Mouse (Mus musculus) T-helper 1 cell (primary cell): ENCODE measurements at regions not wholly inside any gene's neighbourhood (a gene's known extent, or its start where the extent isn't known, plus 50 kb on each side); places are given as distances from the start of the nearest gene placed in this dataset.

Experiments
- in situ Hi-C: fragments of 300-600 bp; cut with MboI, MseI; formaldehyde crosslinking; loops from one replicate; pipeline ENCODE4 v1.15.1; 2025; ENCODE audit warnings: high pct_unique_total_duplicates

- in situ Hi-C loops = no loop called here
Measured at GRCm38 (mm10) chr1:185836632-185837281, 280.4 kb downstream of the Lyplal1 start.

- in situ Hi-C loops = no loop called here
Measured at GRCm38 (mm10) chr1:185842481-185842880, 274.6 kb downstream of the Lyplal1 start.

GRCm38 (mm10) chr1:185847161-185847560 lies 269.9 kb downstream of the Lyplal1 start:
- in situ Hi-C loops = no loop called here

GRCm38 (mm10) chr1:185850590-185850989 lies 266.5 kb downstream of the Lyplal1 start:
- in situ Hi-C loops = no loop called here

- in situ Hi-C loops = no loop called here
Measured at GRCm38 (mm10) chr1:185851262-185851893, 265.7 kb downstream of the Lyplal1 start.

GRCm38 (mm10) chr1:185861692-185862091 lies 255.4 kb downstream of the Lyplal1 start:
- in situ Hi-C loops = no loop called here

GRCm38 (mm10) chr1:185865945-185866344 lies 251.2 kb downstream of the Lyplal1 start:
- in situ Hi-C loops = no loop called here

GRCm38 (mm10) chr1:185866612-185867011 lies 250.5 kb downstream of the Lyplal1 start:
- in situ Hi-C loops = no loop called here

- in situ Hi-C loops = no loop called here
Measured at GRCm38 (mm10) chr1:185867018-185867417, 250.1 kb downstream of the Lyplal1 start.

GRCm38 (mm10) chr1:185868721-185869120 lies 248.4 kb downstream of the Lyplal1 start:
- in situ Hi-C loops = no loop called here

GRCm38 (mm10) chr1:185887031-185887430 lies 230.1 kb downstream of the Lyplal1 start:
- in situ Hi-C loops = no loop called here

GRCm38 (mm10) chr1:185891814-185892213 lies 225.3 kb downstream of the Lyplal1 start:
- in situ Hi-C loops = no loop called here

GRCm38 (mm10) chr1:185893421-185893820 lies 223.7 kb downstream of the Lyplal1 start:
- in situ Hi-C loops = no loop called here

- in situ Hi-C loops = no loop called here
Measured at GRCm38 (mm10) chr1:185898475-185898874, 218.6 kb downstream of the Lyplal1 start.

- in situ Hi-C loops = no loop called here
Measured at GRCm38 (mm10) chr1:185900316-185900715, 216.8 kb downstream of the Lyplal1 start.

GRCm38 (mm10) chr1:185902395-185902794 lies 214.7 kb downstream of the Lyplal1 start:
- in situ Hi-C loops = no loop called here

GRCm38 (mm10) chr1:185905666-185906065 lies 211.4 kb downstream of the Lyplal1 start:
- in situ Hi-C loops = no loop called here

GRCm38 (mm10) chr1:185915579-185915978 lies 201.5 kb downstream of the Lyplal1 start:
- in situ Hi-C loops = no loop called here

GRCm38 (mm10) chr1:185918663-185919062 lies 198.4 kb downstream of the Lyplal1 start:
- in situ Hi-C loops = no loop called here

GRCm38 (mm10) chr1:185923723-185924122 lies 193.4 kb downstream of the Lyplal1 start:
- in situ Hi-C loops = no loop called here

- in situ Hi-C loops = no loop called here
Measured at GRCm38 (mm10) chr1:185929000-185929399, 188.1 kb downstream of the Lyplal1 start.

GRCm38 (mm10) chr1:185929761-185930160 lies 187.3 kb downstream of the Lyplal1 start:
- in situ Hi-C loops = no loop called here

GRCm38 (mm10) chr1:185933623-185934022 lies 183.5 kb downstream of the Lyplal1 start:
- in situ Hi-C loops = no loop called here
